Mouse (Mus musculus): ENCODE data around the gene Sh3bgrl3.

- TF ChIP-seq CTCF (IDR thresholded peaks at IDR 0.05; ENCODE audit: low read depth) (no peak), EP300 (IDR thresholded peaks at IDR 0.05; ENCODE audit: low read depth) (no peak)
These were observed 26.9 kb upstream of the Sh3bgrl3 start for GRCm38 (mm10) chr4:134155531-134155930.

All from liver, postnatal 0 days (tissue).